Mouse (Mus musculus) brain, adult 2 months (tissue): ENCODE results near the gene Lexm.

Source experiments
- DNase-seq: peaks from one replicate; pipeline ENCODE4 v3.0.0; 2011; ENCODE audit warnings: low read depth, low spot score

Gene Lexm

GRCm38 (mm10) chr4:106617056-106617455, at the start of gene Lexm:
Gene Lexm (minus strand): TSS chr4:106617241.
- DNase-seq, result peak; percentile 58

DNA sequence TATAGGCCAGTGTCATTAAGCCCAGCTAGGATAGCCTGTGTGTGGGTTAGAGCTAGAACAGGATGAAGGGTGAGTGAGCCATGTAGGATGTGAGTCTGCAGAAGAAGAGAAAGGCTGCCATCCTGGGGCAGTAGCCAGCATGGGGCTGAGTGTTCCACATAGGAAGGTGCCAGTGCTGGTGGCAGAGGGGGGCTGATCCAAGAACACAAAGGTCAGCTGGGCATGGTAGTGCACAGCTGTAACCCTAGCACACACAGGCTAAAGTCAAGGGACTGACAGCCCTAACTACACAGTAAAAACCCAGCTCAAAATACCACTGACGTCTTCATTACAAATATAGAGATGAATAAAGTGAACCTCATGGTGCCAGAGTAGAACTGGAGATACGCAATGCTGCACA, 49.5 kb upstream of the Lexm start:
- DNase-seq, result no peak

GRCm38 (mm10) chr4:106665673-106666072, 48.6 kb upstream of the Lexm start:
- DNase-seq, result no peak

DNA sequence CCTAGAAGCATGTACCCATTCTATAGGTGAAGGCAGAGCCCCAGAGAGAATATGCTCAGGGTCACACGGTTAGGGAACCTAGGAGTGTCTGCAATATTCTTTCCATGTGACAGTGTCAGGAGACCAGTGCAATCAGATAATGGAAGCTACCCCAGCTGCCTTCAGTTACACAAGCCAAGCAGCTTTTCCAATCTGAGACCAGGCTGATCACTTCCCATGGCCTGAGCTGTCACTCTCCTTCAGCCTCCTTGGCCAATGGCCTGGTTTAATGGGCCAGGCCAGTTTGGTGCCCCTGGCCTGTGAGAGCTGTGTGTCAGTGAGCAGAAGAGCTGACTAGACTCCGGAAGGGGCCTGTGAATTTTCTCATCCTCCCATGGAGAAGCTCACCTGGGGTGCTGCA, 48.2 kb upstream of the Lexm start:
- DNase-seq, result no peak

- DNase-seq, result no peak
Measured at GRCm38 (mm10) chr4:106664697-106665096, 47.7 kb upstream of the Lexm start.

GRCm38 (mm10) chr4:106663956-106664470, 47.0 kb upstream of the Lexm start:
- no peak for DNase-seq

DNA sequence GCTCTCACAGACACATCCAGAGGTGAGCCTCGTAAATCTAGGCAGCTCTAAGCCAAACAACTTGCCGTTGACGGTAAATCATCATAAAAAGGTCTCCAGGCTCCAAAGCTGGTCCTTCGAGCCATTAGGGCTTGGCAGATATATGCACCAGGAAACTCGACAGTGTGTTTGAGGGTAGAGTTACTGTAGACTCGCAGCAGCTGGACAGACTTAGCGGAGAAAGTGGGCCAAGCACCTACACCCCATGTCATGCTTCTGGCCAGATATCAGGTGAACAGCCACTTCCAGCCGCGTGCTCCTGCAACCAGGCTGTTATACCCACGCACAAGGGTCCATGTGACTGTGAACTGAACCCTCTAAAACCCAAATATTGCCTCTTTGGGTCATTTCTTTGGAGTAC, 38.6 kb upstream of the Lexm start:
- no peak for DNase-seq

DNA sequence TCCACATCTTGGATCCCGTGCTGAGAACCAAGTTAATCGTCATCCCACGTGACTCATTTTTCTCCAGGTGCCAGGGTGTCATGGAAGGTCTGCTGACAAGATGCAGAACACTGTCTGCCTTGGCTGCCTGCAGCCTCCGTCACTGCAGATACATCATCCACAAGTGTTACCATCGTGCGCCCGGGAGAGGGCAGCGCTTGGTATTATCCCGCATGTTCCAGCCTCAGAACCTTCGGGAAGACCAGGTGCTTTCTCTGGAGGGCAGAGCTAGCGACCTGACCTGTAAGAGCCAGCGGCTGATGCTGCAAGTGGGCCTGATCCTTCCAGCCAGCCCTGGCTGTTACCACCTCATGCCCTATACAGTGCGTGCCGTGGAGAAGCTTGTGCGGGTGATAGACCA, 36.0 kb upstream of the Lexm start:
- no peak for DNase-seq

DNA sequence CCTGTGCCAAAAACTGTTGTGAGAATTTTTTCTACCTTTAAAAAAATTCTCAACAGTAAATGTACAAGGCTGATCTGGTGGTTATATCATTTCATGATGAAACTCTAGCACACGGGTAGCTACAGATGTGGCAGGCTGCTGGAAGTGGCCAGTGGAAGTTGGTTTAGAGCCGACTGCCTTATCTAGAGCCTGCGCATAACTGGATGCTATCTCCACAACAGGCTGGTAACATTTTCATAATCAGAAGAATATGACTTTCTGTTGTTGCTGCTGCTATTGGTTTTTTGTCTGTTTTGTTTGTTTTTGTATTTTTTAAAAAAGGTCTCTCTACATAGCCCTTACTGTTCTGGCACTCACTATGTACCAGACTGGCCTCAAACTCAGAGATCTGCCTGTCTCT, 35.5 kb upstream of the Lexm start:
- no peak for DNase-seq

DNA sequence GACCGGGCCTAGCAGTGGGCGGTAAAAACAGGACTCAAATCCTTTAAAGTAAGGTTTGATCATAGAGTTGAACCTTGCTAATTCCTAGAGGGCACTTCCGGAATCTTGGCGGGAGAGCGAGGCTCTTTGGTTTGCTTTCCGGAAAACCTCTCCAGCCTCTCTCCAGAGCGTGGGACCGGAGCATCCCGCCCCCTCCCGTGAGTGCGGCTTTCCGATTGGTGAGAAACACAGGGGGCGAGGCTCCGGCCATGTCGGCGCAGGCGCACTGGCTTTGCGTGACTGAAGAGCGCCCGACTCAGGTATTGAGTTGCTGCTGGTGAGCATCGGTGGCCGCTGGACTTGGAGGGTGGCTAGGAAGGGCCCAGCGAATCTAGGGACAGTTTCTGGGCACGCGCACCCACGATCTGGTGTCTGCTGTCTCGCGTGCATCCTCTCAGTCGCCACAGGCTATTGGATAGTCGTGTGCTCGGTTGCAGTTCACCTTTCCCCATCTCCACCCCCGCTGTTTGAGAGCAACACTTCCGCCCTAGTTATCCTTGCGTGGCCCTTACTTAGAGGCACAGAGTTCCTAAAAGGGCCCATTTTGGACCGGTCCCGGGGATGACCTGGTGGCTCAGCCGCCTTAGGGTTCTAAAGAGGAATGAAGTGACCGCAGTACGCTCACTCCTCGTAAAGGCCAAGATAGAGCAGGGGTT, 33.9 kb upstream of the Lexm start, which contains the start of gene Pars2:
Pars2 (plus strand) TSS at position 237 of the 695 bp plus-strand sequence.
- peak; percentile 99 for DNase-seq

DNA sequence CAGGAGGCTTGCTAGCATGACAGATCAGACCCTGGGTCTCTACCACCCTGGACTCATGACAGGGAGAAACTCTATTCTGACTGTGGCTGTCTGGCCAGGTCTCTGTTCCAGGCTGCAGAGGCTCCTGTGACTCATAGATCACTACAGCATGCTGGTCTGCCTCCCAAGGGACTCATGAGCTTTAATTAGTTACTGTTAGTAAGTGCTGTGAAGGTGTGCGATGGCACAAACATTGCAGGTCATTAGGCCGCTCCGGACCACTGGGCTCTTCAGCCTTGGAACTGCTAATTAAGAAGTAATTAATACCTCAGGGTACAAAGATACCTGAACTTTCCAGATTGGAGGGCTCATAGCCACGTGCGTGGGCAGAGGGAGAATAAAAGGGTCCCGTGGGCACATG, 30.1 kb upstream of the Lexm start:
- DNase-seq, result no peak

DNA sequence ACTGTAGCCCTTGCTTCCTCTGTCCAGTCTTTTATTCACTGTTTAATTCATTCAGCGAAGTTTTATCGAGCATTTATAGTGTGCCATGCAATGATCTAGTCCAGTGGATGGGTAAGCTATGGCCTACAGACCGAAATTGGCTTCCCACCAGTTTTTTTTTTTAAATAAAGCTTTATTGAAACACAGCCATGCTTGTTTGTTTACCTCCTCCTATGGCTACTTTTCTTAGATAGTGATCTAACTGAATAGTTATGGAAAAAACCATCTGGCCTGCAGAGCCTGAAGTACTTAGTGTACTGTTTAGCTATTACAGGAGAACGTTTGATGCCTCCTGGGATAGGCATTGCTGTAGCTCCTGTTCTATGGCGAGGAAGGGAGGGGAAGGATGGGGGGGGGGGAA, 28.8 kb upstream of the Lexm start:
- no peak for DNase-seq

- DNase-seq, result no peak
Measured at GRCm38 (mm10) chr4:106644218-106644610, 27.2 kb upstream of the Lexm start.

DNA sequence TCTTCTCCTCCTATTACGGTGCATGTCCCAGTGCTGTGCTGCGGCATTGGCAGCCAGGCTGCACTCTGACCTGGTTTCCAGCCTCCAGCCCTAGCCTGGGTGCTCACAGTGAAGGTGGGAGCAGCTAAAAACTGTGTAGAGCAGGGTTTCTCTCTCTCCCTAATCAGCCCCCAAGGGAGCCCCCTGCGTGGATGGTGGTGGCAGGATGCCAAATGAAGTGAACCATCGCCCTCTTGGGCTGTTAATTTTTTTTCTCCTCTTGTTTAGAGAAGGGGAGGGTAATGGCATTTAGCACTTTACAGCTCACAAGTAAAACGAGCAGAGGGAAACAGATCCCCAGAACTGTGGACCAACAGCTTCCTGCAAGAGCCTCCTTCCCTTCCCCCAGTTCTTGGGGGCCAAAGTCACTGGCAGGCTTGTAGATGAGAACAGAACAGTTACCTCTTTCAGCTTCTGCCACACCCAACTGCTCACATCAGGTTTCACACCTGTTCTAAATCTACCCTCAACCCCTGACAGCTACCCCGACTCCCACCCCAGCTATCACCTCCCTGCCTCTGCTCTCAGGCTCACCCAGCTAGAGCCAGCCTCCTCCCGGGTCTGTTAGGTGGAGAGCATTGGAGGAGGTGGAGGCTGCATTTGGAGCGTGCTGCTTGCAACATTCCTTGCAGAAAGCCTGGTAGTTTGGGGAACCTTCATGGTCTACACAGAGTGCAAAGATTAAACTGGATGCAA, 26.6 kb upstream of the Lexm start:
- peak; percentile 47 for DNase-seq

GRCm38 (mm10) chr4:106634086-106634479, 17.0 kb upstream of the Lexm start:
- peak; percentile 53 for DNase-seq

GRCm38 (mm10) chr4:106633281-106634085, 16.4 kb upstream of the Lexm start:
- DNase-seq, result peak; percentile 62

DNA sequence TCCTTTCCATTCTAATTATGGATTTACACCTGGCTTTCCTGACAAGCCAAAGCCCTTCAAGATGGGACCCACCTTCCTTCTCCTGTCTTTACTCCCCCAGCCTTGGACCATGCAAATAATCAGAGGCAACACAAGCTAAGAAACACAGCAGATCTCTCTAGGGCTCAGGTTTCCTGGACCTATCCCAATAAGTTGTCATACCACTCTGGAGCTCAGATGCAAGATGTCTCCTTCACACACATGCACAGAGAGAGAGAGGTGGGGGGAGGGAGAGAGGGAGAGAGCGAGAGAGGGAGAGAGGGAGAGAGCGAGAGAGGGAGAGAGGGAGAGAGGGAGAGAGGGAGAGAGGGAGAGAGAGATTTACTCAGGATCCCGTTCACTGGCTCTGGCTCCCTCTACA, 15.3 kb upstream of the Lexm start:
- peak; percentile 56 for DNase-seq

DNA sequence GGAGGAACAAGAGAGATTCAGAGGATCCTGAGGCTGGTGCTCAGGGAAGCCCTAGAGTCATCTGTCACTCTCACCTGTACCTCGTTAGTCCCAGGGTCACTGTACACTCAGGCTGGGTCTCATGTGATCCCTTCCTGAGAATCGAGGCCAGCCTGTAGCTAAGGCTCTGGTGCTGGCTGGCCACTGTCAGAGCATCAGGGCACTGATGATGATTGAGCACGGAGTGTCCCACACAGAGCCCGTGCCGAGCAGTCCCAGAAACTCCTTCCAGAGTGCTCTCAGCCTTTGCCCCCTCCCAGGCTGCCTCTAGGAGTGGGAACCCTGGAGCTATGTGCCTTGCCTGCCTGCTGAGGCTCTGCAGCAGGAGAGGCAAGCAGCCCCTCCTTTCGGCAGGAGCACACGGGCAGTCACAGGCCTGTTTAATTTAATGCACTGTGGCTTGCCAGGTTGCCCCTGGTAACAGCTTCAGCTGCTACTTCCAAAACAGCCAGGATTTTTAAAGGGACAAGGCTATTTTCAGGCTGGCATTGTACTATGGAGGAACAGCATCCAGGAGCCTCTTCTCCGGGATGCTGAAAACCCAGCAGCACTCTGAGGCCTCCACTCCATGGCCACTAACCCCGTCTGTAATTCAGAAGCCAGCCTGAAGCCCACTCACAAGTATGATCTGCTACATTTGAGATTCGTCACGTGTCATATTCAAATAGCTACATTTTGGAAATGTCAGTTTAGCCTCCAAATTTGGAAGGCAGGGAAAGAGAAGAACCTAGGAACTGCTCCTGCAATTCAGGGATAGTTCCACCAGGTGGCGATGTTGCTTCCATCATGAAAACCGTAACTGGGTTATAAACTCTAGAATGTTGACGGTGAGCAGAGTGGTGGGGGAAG, 13.5 kb upstream of the Lexm start:
- DNase-seq, result peak; percentile 95

GRCm38 (mm10) chr4:106629374-106629773, 12.3 kb upstream of the Lexm start:
- DNase-seq, result no peak

DNA sequence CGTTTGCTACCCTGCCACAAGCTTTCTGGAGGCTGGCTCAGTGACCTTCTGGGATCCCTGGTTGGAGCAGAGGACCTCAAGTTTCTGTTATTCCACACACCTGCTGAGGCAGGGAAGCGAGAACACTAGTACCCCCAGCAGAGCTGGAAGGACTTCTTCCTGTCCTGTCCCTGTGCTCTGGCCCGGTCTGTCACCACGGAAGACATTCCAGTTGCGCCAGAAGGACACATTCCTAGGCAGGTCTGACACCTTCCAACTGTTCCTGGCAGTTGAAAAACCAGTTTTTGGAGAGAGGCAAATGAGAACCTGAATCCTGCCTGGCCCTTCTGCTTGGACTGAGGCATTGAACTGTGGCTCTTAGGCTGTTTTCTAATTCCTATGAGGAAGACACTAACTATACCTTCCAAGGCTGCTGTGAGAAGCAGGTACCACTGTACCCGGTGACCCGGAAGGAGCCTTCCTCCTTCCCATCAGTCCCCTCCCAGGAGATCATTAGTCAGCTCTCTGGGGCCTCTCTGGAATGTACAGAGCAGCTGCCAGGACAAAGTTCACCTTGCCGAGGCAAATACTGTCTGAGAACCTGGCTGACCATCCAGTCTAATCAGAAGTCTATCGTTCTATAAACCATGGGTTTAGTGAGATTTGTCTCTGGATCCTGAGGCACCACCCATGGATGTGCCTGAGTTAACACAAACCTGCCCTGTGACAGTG, 11.8 kb upstream of the Lexm start:
- DNase-seq, result no peak

GRCm38 (mm10) chr4:106627809-106628208, 10.8 kb upstream of the Lexm start:
- DNase-seq, result no peak
